Mouse (Mus musculus) testis, adult 2 months (tissue): ENCODE results near the gene Nkx2-2. TPM values are rescaled to one million over a fixed set of nuclear protein-coding genes. Genes with fewer than 3 reads are reported as not detected.

Experiments
- H3K27ac ChIP-seq: fragments of 200-500 bp; 2 replicates; pipeline ENCODE4 v1.5.1; 2012; ENCODE audit warnings: low read depth, low read length; ENCODE audit not compliant: control insufficient read depth, insufficient read depth
- H3K27me3 ChIP-seq: fragments of 200-500 bp; 2 replicates; pipeline ENCODE4 v1.6.1; 2012; ENCODE audit warnings: mild to moderate bottlenecking, low read length, moderate library complexity; ENCODE audit not compliant: control insufficient read depth, insufficient read depth
- H3K36me3 ChIP-seq: fragments of 200-500 bp; 2 replicates; pipeline ENCODE4 v1.6.1; 2012; ENCODE audit warnings: mild to moderate bottlenecking, low read length; ENCODE audit not compliant: control insufficient read depth, insufficient read depth
- H3K4me1 ChIP-seq: fragments of 200-500 bp; 2 replicates; pipeline ENCODE4 v1.6.1; 2012; ENCODE audit warnings: low read length; ENCODE audit not compliant: control insufficient read depth, insufficient read depth
- H3K4me3 ChIP-seq: fragments of 200-500 bp; 2 replicates; pipeline ENCODE4 v1.5.1; 2012; ENCODE audit warnings: low read depth, mild to moderate bottlenecking, low read length, moderate library complexity, mixed read lengths; ENCODE audit not compliant: control insufficient read depth
- CTCF ChIP-seq: fragments of 200-500 bp; IDR thresholded peaks from 2 replicates; pipeline ENCODE4 v1.5.1; 2012; ENCODE audit warnings: low read depth, mild to moderate bottlenecking, inconsistent platforms, low read length, moderate library complexity; ENCODE audit not compliant: control insufficient read depth, insufficient read depth, insufficient replicate concordance
- POLR2A ChIP-seq: fragments of 200-500 bp; IDR thresholded peaks from 2 replicates; pipeline ENCODE4 v1.6.1; 2012; ENCODE audit warnings: low read depth, mild to moderate bottlenecking, inconsistent platforms, low read length, moderate library complexity; ENCODE audit not compliant: control insufficient read depth
- polyA plus RNA-seq: library from polyadenylated mRNA; depleted of rRNA; stranded (reverse); fragments of >200 nt; gene quantifications from 2 replicates; pipeline ENCODE4 v1.2.3, GENCODE M21; 2012

Gene Nkx2-2
- polyA plus RNA-seq, 1 experiment, result not detected

- H3K27ac ChIP-seq, result no peak overlapping the region
- no peak overlapping the region for H3K4me3 ChIP-seq
- no peaks in the 10 kb centered on the region; the same call in none of the 2 replicates for H3K27me3 ChIP-seq
- peaks cover 12% of the 10 kb centered on the region for H3K4me1 ChIP-seq
- TF ChIP-seq POLR2A (no peak), CTCF (no peak)
- H3K36me3 ChIP-seq, result no peaks in the 10 kb centered on the region
Measured at GRCm38 (mm10) chr2:147190316-147191021, 3.6 kb downstream of the Nkx2-2 start.

GRCm38 (mm10) chr2:147189546-147190315 is 4.3 kb downstream of the Nkx2-2 start:
- no peak for TF ChIP-seq POLR2A
- no peak for TF ChIP-seq CTCF
- Histone ChIP-seq H3K4me1 (peaks cover 8% of the 10 kb centered on the region), H3K27ac (no peak overlapping the region), H3K36me3 (no peaks in the 10 kb centered on the region), H3K4me3 (no peak overlapping the region), H3K27me3 (no peaks in the 10 kb centered on the region; the same call in none of the 2 replicates)

GRCm38 (mm10) chr2:147188871-147189545 is 5.0 kb downstream of the Nkx2-2 start:
- TF ChIP-seq POLR2A, result no peak
- no peak for TF ChIP-seq CTCF
- Histone ChIP-seq H3K4me3 (no peak overlapping the region), H3K27ac (no peak overlapping the region), H3K4me1 (peaks cover 9% of the 10 kb centered on the region), H3K36me3 (no peaks in the 10 kb centered on the region), H3K27me3 (no peaks in the 10 kb centered on the region; the same call in none of the 2 replicates)

GRCm38 (mm10) chr2:147188074-147188700 is 5.9 kb downstream of the Nkx2-2 start:
- Histone ChIP-seq H3K36me3 (no peaks in the 10 kb centered on the region), H3K4me3 (no peak overlapping the region), H3K4me1 (peaks cover 9% of the 10 kb centered on the region), H3K27me3 (peaks cover 2% of the 10 kb centered on the region), H3K27ac (no peak overlapping the region)
- TF ChIP-seq POLR2A (no peak), CTCF (no peak)

GRCm38 (mm10) chr2:147187061-147187870 is 6.8 kb downstream of the Nkx2-2 start:
- H3K4me1 ChIP-seq, result peaks cover 9% of the 10 kb centered on the region

GRCm38 (mm10) chr2:147186261-147186681 is 7.8 kb downstream of the Nkx2-2 start:
- TF ChIP-seq POLR2A (no peak), CTCF (no peak)
- Histone ChIP-seq H3K36me3 (no peaks in the 10 kb centered on the region), H3K4me1 (peaks cover 9% of the 10 kb centered on the region), H3K27ac (no peak overlapping the region), H3K27me3 (peaks cover 5% of the 10 kb centered on the region), H3K4me3 (no peak overlapping the region)

More at GRCm38 (mm10) chr2:147187061-147187870, 6.8 kb downstream of the Nkx2-2 start:
- TF ChIP-seq POLR2A, result no peak
- TF ChIP-seq CTCF, result no peak
- Histone ChIP-seq H3K4me3 (no peak overlapping the region; the same call in 1 of the 2 replicates), H3K27me3 (peaks cover 5% of the 10 kb centered on the region), H3K36me3 (no peaks in the 10 kb centered on the region), H3K27ac (no peak overlapping the region)
